Mouse (Mus musculus): ENCODE results near the gene Atp5c1. TPM values are rescaled to one million over a fixed set of nuclear protein-coding genes. Genes with fewer than 3 reads are reported as not detected.

The Atp5c1 gene
- polyA plus RNA-seq, 1 experiment, result 180 TPM

GRCm38 (mm10) chr2:10021296-10021695 lies 59.0 kb downstream of the Atp5c1 start:
- Histone ChIP-seq H3K4me3 (replicated peaks; ENCODE audit: extremely low read depth, low read depth, low read length) (no peak overlapping the region), H3K4me1 (ENCODE audit: control insufficient read depth, insufficient read depth, low read length) (no peaks in the 10 kb centered on the region)
- TF ChIP-seq POLR2A (IDR thresholded peaks at IDR 0.05; ENCODE audit: borderline replicate concordance, extremely low read depth, low read depth, low read length) (no peak), CTCF (IDR thresholded peaks at IDR 0.05; ENCODE audit: insufficient read depth, low read length) (no peak)
- WGBS, result 89% methylated on average over 11 of the region's 11 CpGs
- DNase-seq, result no peak

- WGBS, result 74% methylated on average over 10 of the region's 10 CpGs
- no peak for TF ChIP-seq POLR2A (IDR thresholded peaks at IDR 0.05; ENCODE audit: borderline replicate concordance, extremely low read depth, low read depth, low read length)
- no peak for TF ChIP-seq CTCF (IDR thresholded peaks at IDR 0.05; ENCODE audit: insufficient read depth, low read length)
- DNase-seq, result no peak
Observed at GRCm38 (mm10) chr2:10014951-10015635, 65.2 kb downstream of the Atp5c1 start.

GRCm38 (mm10) chr2:10010263-10010909 lies 69.9 kb downstream of the Atp5c1 start:
- peak; percentile 26; the same call in 1 of the 2 replicates for TF ChIP-seq CTCF (IDR thresholded peaks at IDR 0.05; ENCODE audit: insufficient read depth, low read length)
- TF ChIP-seq POLR2A (IDR thresholded peaks at IDR 0.05; ENCODE audit: borderline replicate concordance, extremely low read depth, low read depth, low read length), result no peak
- peaks cover 2% of the 10 kb centered on the region; the same call in 1 of the 2 replicates for H3K4me1 ChIP-seq (ENCODE audit: control insufficient read depth, insufficient read depth, low read length)
- WGBS, result 48% methylated on average over 7 of the region's 7 CpGs
- H3K4me3 ChIP-seq (replicated peaks; ENCODE audit: extremely low read depth, low read depth, low read length), result no peak overlapping the region
- no peak for DNase-seq

More at GRCm38 (mm10) chr2:10014951-10015635, 65.2 kb downstream of the Atp5c1 start:
- H3K4me1 ChIP-seq (ENCODE audit: control insufficient read depth, insufficient read depth, low read length), result peaks cover 2% of the 10 kb centered on the region; the same call in 1 of the 2 replicates
- no peak overlapping the region for H3K4me3 ChIP-seq (replicated peaks; ENCODE audit: extremely low read depth, low read depth, low read length)

GRCm38 (mm10) chr2:10009671-10010254 lies 70.5 kb downstream of the Atp5c1 start:
- TF ChIP-seq CTCF (IDR thresholded peaks at IDR 0.05; ENCODE audit: insufficient read depth, low read length) (no peak), POLR2A (IDR thresholded peaks at IDR 0.05; ENCODE audit: borderline replicate concordance, extremely low read depth, low read depth, low read length) (no peak)
- DNase-seq, result no peak
- Histone ChIP-seq H3K4me3 (replicated peaks; ENCODE audit: extremely low read depth, low read depth, low read length) (no peak overlapping the region), H3K4me1 (ENCODE audit: control insufficient read depth, insufficient read depth, low read length) (no peaks in the 10 kb centered on the region; the same call in 1 of the 2 replicates)
- 81% methylated on average over 13 of the region's 13 CpGs for WGBS

- no peaks in the 10 kb centered on the region for H3K4me1 ChIP-seq (ENCODE audit: control insufficient read depth, insufficient read depth, low read length)
- DNase-seq, result no peak
- H3K4me3 ChIP-seq (replicated peaks; ENCODE audit: extremely low read depth, low read depth, low read length), result no peak overlapping the region
- WGBS, result 83% methylated on average over 4 of the region's 4 CpGs
- TF ChIP-seq CTCF (IDR thresholded peaks at IDR 0.05; ENCODE audit: insufficient read depth, low read length), result no peak
- no peak for TF ChIP-seq POLR2A (IDR thresholded peaks at IDR 0.05; ENCODE audit: borderline replicate concordance, extremely low read depth, low read depth, low read length)
Observed at GRCm38 (mm10) chr2:10008593-10008992, 71.7 kb downstream of the Atp5c1 start.

Other genes with a start within 250 kb of the Atp5c1 start
- gene 4930412O13Rik, start 199.3 kb downstream of the Atp5c1 start, polyA plus RNA-seq (2012; rRNA removed), result not detected in 2 replicates
- not detected in 2 replicates for gene 9230102O04Rik, start 191.0 kb downstream of the Atp5c1 start, polyA plus RNA-seq (2012; rRNA removed)
- gene Gata3, start 190.5 kb downstream of the Atp5c1 start, polyA plus RNA-seq (2012; rRNA removed), result 12.3 and 13.9 TPM in 2 replicates
- 5.8 and 8.7 TPM in 2 replicates for gene Taf3, start 31.9 kb downstream of the Atp5c1 start, polyA plus RNA-seq (2012; rRNA removed)
- gene Kin, start 83 bp upstream of the Atp5c1 start, polyA plus RNA-seq (2012; rRNA removed), result 1.7 TPM in 2 replicates
- gene Itih2, start 50.9 kb upstream of the Atp5c1 start, polyA plus RNA-seq (2012; rRNA removed), result 1.4 and 2.6 TPM in 2 replicates
- gene Itih5, start 73.1 kb upstream of the Atp5c1 start, polyA plus RNA-seq (2012; rRNA removed), result 3.4 and 4.8 TPM in 2 replicates